Mouse (Mus musculus): Measurements from ENCODE around the gene Slc2a4. TPM values are rescaled to one million over a fixed set of nuclear protein-coding genes. Genes with fewer than 3 reads are reported as not detected.

Slc2a4 gene
- polyA plus RNA-seq, 1 experiment: 14.1 TPM

DNA sequence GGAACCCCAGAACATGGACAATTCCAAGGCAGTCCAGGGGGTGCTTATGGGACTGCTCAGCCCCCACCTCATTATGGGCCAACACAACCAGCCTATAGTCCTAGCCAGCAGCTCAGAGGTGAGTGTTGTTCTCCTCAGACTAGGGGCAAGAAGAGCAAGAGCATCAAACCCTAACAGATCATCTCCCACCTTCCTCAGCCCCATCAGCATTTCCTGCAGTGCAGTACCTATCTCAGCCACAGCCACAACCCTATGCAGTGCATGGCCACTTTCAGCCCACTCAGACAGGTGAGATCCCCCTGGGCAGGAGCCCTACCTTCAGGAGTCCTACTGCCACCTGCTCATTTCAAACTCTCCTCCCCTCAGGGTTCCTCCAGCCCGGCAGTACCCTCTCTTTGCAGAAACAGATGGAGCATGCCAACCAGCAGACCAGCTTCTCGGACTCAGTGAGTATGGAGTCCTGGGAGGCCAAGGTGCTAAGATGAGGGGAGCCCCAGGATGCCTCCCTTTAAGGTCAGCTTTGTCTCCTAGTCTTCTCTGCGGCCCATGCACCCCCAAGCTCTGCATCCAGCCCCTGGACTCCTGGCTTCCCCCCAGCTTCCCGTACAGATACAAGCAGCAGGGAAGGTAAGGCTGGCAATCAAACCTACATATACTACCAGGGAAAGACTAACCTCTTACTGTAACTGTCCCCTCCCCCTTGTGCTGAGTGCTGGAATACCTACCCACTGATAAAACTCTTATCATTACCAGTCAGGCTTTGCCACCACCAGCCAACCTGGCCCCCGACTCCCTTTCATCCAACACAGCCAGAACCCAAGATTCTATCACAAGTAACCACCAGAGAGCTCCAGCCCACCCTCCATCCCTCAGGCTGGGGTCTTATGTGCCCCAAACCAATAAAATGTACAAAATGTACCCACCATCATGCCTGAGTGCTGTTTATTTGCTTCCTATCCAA, 32.0 kb downstream of the Slc2a4 start:
- H3K27me3 ChIP-seq (ENCODE audit: control insufficient read depth, insufficient read depth, insufficient read length): no peaks in the 10 kb centered on the region
- TF ChIP-seq POLR2A (IDR thresholded peaks at IDR 0.05; ENCODE audit: insufficient read length, low read depth) (peak; percentile 25), TCF3 (IDR thresholded peaks at IDR 0.05; ENCODE audit: insufficient read length, low read depth) (no peak), POLR2AphosphoS2 (IDR thresholded peaks at IDR 0.05; ENCODE audit: insufficient read length, low read depth) (peak; percentile 73)
- peaks cover 58% of the 10 kb centered on the region for H3K79me2 ChIP-seq (ENCODE audit: control insufficient read depth, insufficient read depth)
- no peak overlapping the region for H3K4me3 ChIP-seq
- no peak overlapping the region for H3ac ChIP-seq (ENCODE audit: control insufficient read depth, insufficient read length)
- H3K4me2 ChIP-seq (ENCODE audit: low read depth): peak overlapping the region; percentile 79
- H3K36me3 ChIP-seq (ENCODE audit: control insufficient read depth, insufficient read depth): peaks cover 45% of the 10 kb centered on the region

DNA sequence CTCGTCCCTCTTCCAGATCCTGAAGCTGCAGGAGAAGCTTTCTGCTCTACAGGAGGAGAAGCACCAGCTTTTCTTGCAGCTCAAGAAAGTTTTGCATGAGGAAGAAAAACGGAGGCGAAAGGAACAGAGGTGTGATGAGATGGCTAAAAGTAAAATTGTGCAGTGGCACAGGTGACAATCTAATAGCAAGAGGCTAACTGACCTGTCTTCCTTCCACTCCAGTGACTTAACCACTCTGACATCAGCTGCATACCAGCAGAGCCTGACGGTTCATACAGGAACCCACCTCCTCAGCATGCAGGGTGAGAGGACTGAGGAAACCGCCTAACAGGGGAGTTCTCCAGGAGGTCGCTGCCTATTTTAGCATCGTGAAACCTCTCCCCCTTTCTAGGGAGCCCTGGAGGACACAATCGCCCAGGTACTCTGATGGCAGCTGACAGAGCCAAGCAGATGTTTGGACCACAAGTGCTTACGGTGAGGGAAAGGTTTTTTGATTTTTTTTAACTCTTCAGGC, 33.0 kb downstream of the Slc2a4 start:
- Histone ChIP-seq H3K4me3 (peak overlapping the region; percentile 50), H3K79me2 (ENCODE audit: control insufficient read depth, insufficient read depth) (peaks cover 51% of the 10 kb centered on the region), H3ac (ENCODE audit: control insufficient read depth, insufficient read length) (peak overlapping the region; percentile 69), H3K36me3 (ENCODE audit: control insufficient read depth, insufficient read depth) (peaks cover 54% of the 10 kb centered on the region), H3K27me3 (ENCODE audit: control insufficient read depth, insufficient read depth, insufficient read length) (no peaks in the 10 kb centered on the region), H3K4me2 (ENCODE audit: low read depth) (peak overlapping the region; percentile 79)
- peak; percentile 56 for TF ChIP-seq POLR2AphosphoS2 (IDR thresholded peaks at IDR 0.05; ENCODE audit: insufficient read length, low read depth)
- no peak for TF ChIP-seq REST (IDR thresholded peaks at IDR 0.05; ENCODE audit: insufficient read depth, insufficient read length)

- TF ChIP-seq POLR2A (IDR thresholded peaks at IDR 0.05; ENCODE audit: insufficient read length, low read depth) (no peak), CEBPB (IDR thresholded peaks at IDR 0.05; ENCODE audit: insufficient read depth, poor library complexity, severe bottlenecking) (no peak), SRF (IDR thresholded peaks at IDR 0.05; ENCODE audit: control insufficient read depth, insufficient read length, low read depth) (no peak), USF1 (IDR thresholded peaks at IDR 0.05; ENCODE audit: low read depth) (no peak), REST (IDR thresholded peaks at IDR 0.05; ENCODE audit: insufficient read depth, insufficient read length) (peak; percentile 19), E2F4 (IDR thresholded peaks at IDR 0.05; ENCODE audit: insufficient read depth) (no peak), POLR2AphosphoS2 (IDR thresholded peaks at IDR 0.05; ENCODE audit: insufficient read length, low read depth) (peak; percentile 80), TCF3 (IDR thresholded peaks at IDR 0.05; ENCODE audit: insufficient read length, low read depth) (no peak)
- H3K79me2 ChIP-seq (ENCODE audit: control insufficient read depth, insufficient read depth): peaks cover 45% of the 10 kb centered on the region
- peaks cover 61% of the 10 kb centered on the region for H3K36me3 ChIP-seq (ENCODE audit: control insufficient read depth, insufficient read depth)
- H3ac ChIP-seq (ENCODE audit: control insufficient read depth, insufficient read length): peak overlapping the region; percentile 69
- peak overlapping the region; percentile 79 for H3K4me2 ChIP-seq (ENCODE audit: low read depth)
- H3K4me3 ChIP-seq: peak overlapping the region; percentile 50
- H3K27me3 ChIP-seq (ENCODE audit: control insufficient read depth, insufficient read depth, insufficient read length): no peaks in the 10 kb centered on the region
These were observed 33.6 kb downstream of the Slc2a4 start for GRCm38 (mm10) chr11:69914372-69914764.

- Histone ChIP-seq H3ac (ENCODE audit: control insufficient read depth, insufficient read length) (peak within 1 kb of the TSS; percentile 69), H3K79me2 (ENCODE audit: control insufficient read depth, insufficient read depth) (peaks cover 39% of the 10 kb centered on the region), H3K4me3 (peak within 1 kb of the TSS; percentile 50), H3K27me3 (ENCODE audit: control insufficient read depth, insufficient read depth, insufficient read length) (no peaks in the 10 kb centered on the region), H3K4me2 (ENCODE audit: low read depth) (peak within 1 kb of the TSS; percentile 79), H3K36me3 (ENCODE audit: control insufficient read depth, insufficient read depth) (peaks cover 58% of the 10 kb centered on the region)
- TF ChIP-seq MYOG (IDR thresholded peaks at IDR 0.05; ENCODE audit: control insufficient read depth in 1 of 3, insufficient read depth in 1 of 3, insufficient read length in 2 of 3, low read depth in 2 of 3) (peak in 1 of 3 experiments; percentile 2), POLR2A (IDR thresholded peaks at IDR 0.05; ENCODE audit: insufficient read length, low read depth) (peak; percentile 57), POLR2AphosphoS2 (IDR thresholded peaks at IDR 0.05; ENCODE audit: insufficient read length, low read depth) (peak; percentile 79), CEBPB (IDR thresholded peaks at IDR 0.05; ENCODE audit: insufficient read depth, poor library complexity, severe bottlenecking) (no peak), E2F4 (IDR thresholded peaks at IDR 0.05; ENCODE audit: insufficient read depth) (peak; percentile 75), USF1 (IDR thresholded peaks at IDR 0.05; ENCODE audit: low read depth) (no peak), TCF3 (IDR thresholded peaks at IDR 0.05; ENCODE audit: insufficient read length, low read depth) (no peak), SRF (IDR thresholded peaks at IDR 0.05; ENCODE audit: control insufficient read depth, insufficient read length, low read depth) (no peak)
These were observed 34.2 kb downstream of the Slc2a4 start, which contains the start of gene Gps2 for GRCm38 (mm10) chr11:69913554-69914371. Gene Gps2 (plus strand): TSS chr11:69913888.

DNA sequence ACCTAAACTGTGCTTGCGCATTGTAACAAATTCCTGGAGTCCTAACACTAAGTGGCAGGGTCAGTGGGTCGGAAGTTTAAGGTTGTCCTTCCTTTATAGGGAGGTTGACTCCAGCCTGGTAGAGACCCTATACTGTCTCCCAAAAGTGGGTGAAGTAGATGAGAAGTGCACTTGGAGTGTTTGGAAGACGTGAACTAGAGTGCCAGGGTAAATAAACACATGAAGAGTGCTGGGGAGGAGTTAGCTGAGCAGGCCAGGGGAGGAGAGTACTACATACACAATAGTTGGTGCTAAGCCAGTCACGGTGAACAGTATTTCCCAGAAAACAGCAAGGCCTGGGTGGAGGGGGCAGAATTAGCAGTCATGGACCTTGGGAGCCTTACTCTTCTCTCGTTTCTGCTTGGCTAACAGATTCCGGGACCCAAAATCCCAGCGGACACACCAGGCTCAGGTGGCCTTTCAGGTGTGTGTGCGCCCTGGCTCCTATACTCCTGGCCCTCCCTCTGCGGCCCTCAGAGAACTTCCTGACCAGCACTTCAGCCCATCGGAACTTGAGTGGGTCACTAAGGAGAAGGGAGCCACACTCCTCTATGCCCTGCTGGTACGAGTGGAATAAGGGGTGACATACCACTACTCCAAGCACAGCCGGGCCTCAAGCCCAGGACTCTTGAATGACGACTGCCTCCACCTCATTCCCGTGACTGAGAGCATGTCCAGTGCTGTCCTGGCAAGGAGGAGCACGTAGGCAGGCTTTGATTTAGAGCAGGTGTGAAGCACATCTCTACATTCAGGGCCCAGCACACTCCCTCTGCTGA, 35.1 kb downstream of the Slc2a4 start:
- Histone ChIP-seq H3K36me3 (ENCODE audit: control insufficient read depth, insufficient read depth) (peaks cover 55% of the 10 kb centered on the region), H3K27me3 (ENCODE audit: control insufficient read depth, insufficient read depth, insufficient read length) (no peaks in the 10 kb centered on the region), H3K79me2 (ENCODE audit: control insufficient read depth, insufficient read depth) (peaks cover 31% of the 10 kb centered on the region), H3K4me3 (peak overlapping the region; percentile 50), H3ac (ENCODE audit: control insufficient read depth, insufficient read length) (no peak overlapping the region), H3K4me2 (ENCODE audit: low read depth) (peak overlapping the region; percentile 79)
- TF ChIP-seq MYOD1 (IDR thresholded peaks at IDR 0.05; ENCODE audit: control insufficient read depth in 1 of 3, insufficient read length in 2 of 3, low read depth in 2 of 3) (no peak), POLR2A (IDR thresholded peaks at IDR 0.05; ENCODE audit: insufficient read length, low read depth) (no peak), CEBPB (IDR thresholded peaks at IDR 0.05; ENCODE audit: insufficient read depth, poor library complexity, severe bottlenecking) (no peak), E2F4 (IDR thresholded peaks at IDR 0.05; ENCODE audit: insufficient read depth) (no peak), POLR2AphosphoS2 (IDR thresholded peaks at IDR 0.05; ENCODE audit: insufficient read length, low read depth) (no peak), SRF (IDR thresholded peaks at IDR 0.05; ENCODE audit: control insufficient read depth, insufficient read length, low read depth) (no peak), USF1 (IDR thresholded peaks at IDR 0.05; ENCODE audit: low read depth) (no peak), REST (IDR thresholded peaks at IDR 0.05; ENCODE audit: insufficient read depth, insufficient read length) (no peak), MYOG (IDR thresholded peaks at IDR 0.05; ENCODE audit: control insufficient read depth in 1 of 3, insufficient read depth in 1 of 3, insufficient read length in 2 of 3, low read depth in 2 of 3) (no peak), MAX (IDR thresholded peaks at IDR 0.05; ENCODE audit: low read depth) (no peak), TCF12 (IDR thresholded peaks at IDR 0.05; ENCODE audit: insufficient read depth, poor library complexity, severe bottlenecking) (no peak), TCF3 (IDR thresholded peaks at IDR 0.05; ENCODE audit: insufficient read length, low read depth) (no peak)
